Mouse (Mus musculus) lung, adult 2 months (tissue): ENCODE results near the gene Acvrl1.

Experiments used
- CTCF ChIP-seq: fragments of 200-500 bp; IDR thresholded peaks from 2 replicates; pipeline ENCODE4 v1.5.1; 2011; ENCODE audit warnings: mild to moderate bottlenecking, low read length, control low read depth; ENCODE audit not compliant: insufficient read depth
- POLR2A ChIP-seq: fragments of 200-500 bp; IDR thresholded peaks from 2 replicates; pipeline ENCODE4 v1.6.1; 2011; ENCODE audit warnings: low read depth, mild to moderate bottlenecking, control low read depth, low read length, borderline replicate concordance; ENCODE audit errors: extremely low read depth

DNA sequence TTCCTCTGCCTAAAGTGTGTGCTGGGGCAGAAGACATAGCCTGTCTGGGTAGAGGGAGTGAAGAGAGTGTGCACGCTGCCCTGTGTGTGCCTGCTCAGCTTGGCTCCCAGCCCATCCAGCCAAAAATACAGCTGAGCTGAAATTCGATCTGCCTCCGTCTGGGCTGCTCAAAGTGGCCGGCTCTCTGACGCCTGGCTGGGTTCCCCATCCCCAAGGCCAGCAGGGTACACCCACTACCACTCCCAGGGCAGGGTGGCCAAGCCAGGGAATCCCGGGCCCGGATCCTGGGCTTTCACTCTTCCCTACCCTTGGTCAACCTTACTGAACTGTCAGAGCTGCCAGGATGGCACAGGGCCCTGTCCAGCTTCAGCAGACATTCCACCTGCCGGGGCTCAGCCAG is 15.2 kb downstream of the Acvrl1 start:
- no peak; the same call in 1 of the 2 replicates for TF ChIP-seq POLR2A
- no peak for TF ChIP-seq CTCF
